Mouse (Mus musculus): ENCODE results near the gene Mgll. TPM values are rescaled to one million over a fixed set of nuclear protein-coding genes. Genes with fewer than 3 reads are reported as not detected.

Mgll gene
- total RNA-seq, 2 experiments from 2014 or later: 64.9 to 70.5 TPM

- intact Hi-C loops (cut with DNase I; ENCODE audit: low total_unique reads): no loop called here
- DNase-seq: peak; percentile 46
Measured at GRCm38 (mm10) chr6:88787496-88787895, 63.3 kb downstream of the Mgll start.

- no peak for DNase-seq
- intact Hi-C loops (cut with DNase I; ENCODE audit: low total_unique reads): no loop called here
Measured at GRCm38 (mm10) chr6:88788219-88788618, 64.0 kb downstream of the Mgll start.

DNA sequence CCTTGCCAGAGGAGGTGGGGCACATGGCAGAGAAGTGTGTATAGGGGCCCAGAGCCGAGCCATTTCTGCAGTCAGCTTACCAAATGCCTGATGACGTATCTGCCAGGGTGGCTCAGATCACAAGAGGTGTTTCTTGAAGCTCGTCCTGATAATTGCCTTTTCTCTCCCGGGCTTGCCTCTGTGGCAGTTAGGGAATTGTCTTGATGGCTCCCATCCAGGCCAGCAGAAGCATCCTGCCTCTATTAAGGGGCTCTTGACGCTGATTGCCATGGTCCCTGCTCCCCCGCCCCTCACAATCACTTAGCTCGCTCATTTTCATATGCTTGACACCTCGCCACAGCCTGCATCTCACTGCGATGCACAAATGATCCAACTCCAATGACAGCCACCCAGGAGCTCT is 67.1 kb downstream of the Mgll start:
- intact Hi-C loops (cut with DNase I; ENCODE audit: low total_unique reads): no loop called here
- DNase-seq: no peak

GRCm38 (mm10) chr6:88792147-88792691 is 68.0 kb downstream of the Mgll start:
- intact Hi-C loops (cut with DNase I; ENCODE audit: low total_unique reads): no loop called here
- no peak for DNase-seq

GRCm38 (mm10) chr6:88793243-88793642 is 69.0 kb downstream of the Mgll start:
- intact Hi-C loops (cut with DNase I; ENCODE audit: low total_unique reads): no loop called here
- DNase-seq: no peak

- DNase-seq: no peak
- intact Hi-C loops (cut with DNase I; ENCODE audit: low total_unique reads): no loop called here
Measured at GRCm38 (mm10) chr6:88793872-88794271, 69.7 kb downstream of the Mgll start.

- intact Hi-C loops (cut with DNase I; ENCODE audit: low total_unique reads): no loop called here
- no peak for DNase-seq
Measured at GRCm38 (mm10) chr6:88794561-88794971, 70.4 kb downstream of the Mgll start.

DNA sequence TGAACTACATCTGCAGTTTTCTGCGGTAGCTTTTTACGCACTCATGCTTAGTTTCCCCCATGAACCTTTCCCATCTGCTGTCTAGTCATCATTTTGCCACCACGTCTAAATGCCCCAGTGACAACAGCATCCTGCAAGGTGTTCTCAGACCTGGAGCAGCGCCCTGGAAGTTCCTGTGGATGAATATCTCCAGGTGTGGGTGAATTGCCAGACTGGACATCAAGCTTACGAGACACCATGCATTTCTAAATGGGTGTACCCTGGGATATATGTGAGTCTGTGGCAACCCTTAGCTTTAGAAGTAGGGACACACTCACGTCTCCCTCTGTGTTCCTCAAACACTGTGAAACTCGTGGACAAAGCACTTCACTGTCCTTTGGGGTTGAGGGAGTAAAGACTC is 76.0 kb downstream of the Mgll start:
- no peak for DNase-seq
- intact Hi-C loops (cut with DNase I; ENCODE audit: low total_unique reads): no loop called here

GRCm38 (mm10) chr6:88800735-88801134 is 76.5 kb downstream of the Mgll start:
- intact Hi-C loops (cut with DNase I; ENCODE audit: low total_unique reads): no loop called here
- DNase-seq: no peak

DNA sequence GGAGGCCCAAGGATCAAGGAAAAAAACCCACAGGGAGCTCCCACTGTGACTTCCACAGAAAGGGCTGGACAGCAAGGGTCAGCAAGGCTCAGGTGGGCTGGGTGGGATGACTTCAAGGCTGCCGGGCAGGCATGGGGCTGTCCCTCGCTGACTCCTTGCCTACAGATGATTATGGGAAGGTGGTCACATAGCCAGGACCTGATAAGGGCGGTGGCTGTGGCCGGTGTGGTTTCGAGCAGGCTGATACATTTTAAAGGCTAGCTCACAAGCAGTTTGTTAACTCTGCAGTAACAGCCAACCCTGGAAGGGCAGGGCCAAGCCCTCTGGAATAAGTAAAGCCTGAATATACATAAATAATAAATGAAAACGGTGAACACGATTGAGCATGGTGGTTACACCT is 78.8 kb downstream of the Mgll start:
- DNase-seq: no peak
- intact Hi-C loops (cut with DNase I; ENCODE audit: low total_unique reads): no loop called here

DNA sequence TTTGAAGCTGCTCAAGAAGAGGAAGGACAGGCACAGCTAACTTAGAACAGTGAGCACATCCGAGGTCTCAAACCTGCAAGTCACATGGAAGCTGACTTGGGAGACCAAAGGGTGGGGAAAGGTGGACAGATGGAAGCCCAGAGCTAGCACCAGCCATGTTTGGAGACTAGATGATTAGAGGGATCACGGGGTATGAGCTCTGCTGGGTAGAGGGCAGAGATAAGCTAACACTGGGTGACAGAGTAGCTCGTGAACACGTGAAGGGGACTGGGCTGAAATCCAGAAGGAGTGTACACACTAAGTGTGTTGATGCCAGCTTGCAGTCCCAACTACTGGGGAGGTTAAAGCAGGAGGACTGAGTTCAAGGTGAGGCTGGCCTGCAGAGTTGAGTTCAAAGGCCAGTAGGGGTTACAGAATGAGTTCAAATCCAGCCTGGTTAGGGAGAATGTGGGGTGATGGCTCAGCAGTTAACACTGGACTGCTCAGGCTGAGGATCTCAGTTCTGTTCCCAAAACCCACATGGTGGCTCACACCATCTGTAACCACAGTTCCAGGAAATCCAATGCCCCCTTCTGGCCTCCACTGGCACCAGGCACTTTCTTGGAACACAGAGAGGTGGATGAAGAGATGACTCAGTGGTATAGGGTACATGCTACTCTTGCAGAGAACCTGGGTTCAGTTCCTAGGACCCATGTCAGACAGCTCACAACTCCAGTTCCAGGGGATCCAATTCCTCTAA is 79.9 kb downstream of the Mgll start:
- intact Hi-C loops (cut with DNase I; ENCODE audit: low total_unique reads): no loop called here
- DNase-seq: no peak

DNA sequence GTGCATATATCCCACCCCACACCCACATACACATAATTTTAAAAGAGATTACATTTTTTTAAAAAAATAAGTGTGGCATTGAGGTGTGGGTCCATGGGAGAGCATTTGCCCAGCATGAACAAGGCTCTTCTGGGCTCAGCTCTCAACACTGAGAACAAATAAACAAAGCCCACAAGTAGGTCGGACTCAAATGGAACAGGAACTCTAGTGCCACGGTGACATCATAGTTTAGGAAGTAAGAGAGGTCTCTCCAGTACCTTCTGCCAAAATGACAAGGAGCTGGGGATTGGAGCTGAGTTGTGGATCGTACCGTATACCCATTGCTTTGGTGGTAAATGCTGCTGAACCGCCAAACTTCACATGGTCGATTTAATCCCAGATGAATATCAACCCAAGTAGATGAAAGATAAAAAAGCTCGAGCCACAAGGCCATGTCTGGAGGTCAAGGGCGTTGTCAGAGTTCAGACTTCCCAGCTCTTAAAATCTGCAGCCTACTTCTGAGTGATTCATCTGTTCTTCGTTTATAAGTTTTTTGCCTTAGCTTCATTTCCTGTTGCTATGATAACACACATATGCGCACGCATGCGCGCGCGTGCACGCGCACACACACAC is 80.9 kb downstream of the Mgll start:
- DNase-seq: no peak
- intact Hi-C loops (cut with DNase I; ENCODE audit: low total_unique reads): no loop called here

DNA sequence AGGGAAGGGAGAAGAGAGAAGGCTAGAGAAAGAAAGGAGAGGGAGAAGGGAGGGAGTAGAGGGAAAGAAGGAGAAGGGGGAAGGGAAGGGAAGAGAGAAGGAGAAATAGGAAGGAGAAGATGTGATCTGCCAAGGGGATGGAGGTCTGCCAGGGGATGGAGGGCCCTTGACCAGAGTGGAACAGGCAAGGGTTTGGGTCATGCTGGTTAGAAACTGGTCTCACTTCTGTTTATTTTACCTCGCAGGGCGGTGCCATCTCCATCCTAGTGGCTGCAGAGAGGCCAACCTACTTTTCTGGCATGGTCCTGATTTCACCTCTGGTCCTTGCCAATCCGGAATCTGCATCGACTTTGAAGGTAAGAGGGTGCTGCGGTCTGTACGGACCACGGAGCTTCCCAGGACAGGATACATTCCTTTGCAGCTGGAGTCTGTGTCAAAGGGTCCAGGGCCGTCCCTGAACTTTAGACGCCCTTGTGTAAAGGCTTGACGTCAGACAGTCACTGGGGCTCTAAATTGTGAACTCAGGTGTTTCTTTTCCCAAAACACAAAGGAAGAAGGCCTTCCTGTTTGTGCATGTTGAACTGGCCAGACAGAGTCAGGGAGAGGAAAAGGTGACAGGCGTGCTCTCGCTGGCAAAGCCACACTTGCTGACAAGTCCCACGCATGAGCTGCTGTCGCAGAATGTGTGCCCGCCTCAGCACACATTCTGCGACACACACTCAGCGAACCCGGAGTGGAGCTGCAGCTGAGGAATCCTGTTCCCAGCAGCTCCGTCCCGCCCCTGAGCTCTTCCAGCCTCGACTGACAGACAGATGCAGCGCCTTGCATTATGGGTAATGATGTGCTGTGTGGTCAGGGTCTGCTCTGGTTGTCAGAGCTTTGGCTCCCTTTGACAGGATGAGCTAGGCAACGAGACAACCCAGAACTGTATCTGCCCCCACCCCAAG is 85.2 kb downstream of the Mgll start:
- intact Hi-C loops (cut with DNase I; ENCODE audit: low total_unique reads): no loop called here
- DNase-seq: no peak

DNA sequence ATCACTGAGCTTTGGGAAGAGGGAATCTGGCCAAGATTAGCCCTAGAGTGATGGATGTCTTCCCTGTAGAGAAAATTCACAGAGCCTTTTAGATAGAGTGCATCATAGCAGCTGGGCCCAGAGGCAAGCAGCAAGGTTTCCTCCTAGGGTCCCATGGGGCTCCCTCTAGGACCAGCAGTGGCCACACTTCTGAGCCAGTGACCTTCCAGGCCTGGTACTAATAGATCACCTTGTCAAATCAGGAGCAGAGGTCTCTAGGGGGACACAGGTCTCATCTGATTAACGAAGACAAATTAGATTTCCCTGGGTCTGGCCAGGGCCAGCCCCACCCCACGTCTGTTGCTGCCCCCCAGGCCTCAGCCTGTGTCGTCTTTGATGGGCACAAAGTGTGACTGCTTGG is 86.1 kb downstream of the Mgll start:
- no peak for DNase-seq
- intact Hi-C loops (cut with DNase I; ENCODE audit: low total_unique reads): no loop called here

- intact Hi-C loops (cut with DNase I; ENCODE audit: low total_unique reads): no loop called here
- DNase-seq: no peak
Measured at GRCm38 (mm10) chr6:88811396-88811795, 87.2 kb downstream of the Mgll start.

DNA sequence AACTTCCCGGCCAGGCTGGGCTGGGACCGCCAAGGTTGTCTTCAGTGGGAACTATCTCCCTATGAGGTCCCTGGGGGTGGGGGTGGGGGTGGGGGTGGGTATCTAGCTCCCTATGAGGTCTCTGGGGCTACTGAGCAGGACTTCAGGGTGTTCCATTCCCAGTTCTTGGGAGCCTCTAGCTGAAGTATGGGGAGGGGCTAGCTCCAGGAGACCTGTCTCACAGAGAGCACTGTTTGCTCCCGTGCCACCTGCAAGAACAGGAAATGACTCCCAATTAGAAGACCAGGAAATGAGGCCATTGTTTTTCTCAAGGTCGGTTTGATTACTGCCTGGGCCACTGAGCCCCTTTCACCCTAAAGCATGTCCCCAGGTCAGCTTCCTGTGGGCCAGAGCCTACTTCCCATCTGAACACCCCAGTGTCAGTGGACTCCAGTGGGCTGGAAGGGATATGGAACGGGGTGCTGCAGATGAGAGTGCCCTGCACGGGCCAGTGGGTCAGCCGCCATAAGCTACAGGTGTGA is 87.7 kb downstream of the Mgll start:
- intact Hi-C loops (cut with DNase I; ENCODE audit: low total_unique reads): no loop called here
- DNase-seq: no peak

GRCm38 (mm10) chr6:88812886-88813285 is 88.7 kb downstream of the Mgll start:
- intact Hi-C loops (cut with DNase I; ENCODE audit: low total_unique reads): no loop called here
- DNase-seq: no peak

- no peak for DNase-seq
- intact Hi-C loops (cut with DNase I; ENCODE audit: low total_unique reads): no loop called here
Measured at GRCm38 (mm10) chr6:88813832-88814231, 89.6 kb downstream of the Mgll start.

- DNase-seq: no peak
- intact Hi-C loops (cut with DNase I; ENCODE audit: low total_unique reads): no loop called here
Measured at GRCm38 (mm10) chr6:88815036-88815435, 90.8 kb downstream of the Mgll start.

DNA sequence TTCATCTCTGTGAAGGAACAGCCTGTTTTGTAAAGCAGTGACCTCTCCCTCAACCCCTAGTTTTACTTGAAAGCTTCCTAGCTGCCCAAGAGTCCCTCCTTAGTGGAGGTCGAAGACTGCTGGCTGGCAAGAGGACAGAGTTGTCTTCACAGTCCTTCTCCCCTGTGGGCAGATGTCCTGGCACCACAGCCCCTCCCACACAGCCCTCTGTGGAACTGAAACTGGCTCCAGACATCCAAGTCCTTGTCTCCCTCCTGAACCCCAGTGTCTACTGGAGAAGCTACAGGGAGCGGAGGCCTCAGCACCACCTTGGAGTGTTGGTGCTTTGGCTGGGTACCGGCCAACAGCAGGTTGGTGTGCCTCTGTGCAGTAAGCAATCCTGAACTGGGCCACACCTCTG is 91.3 kb downstream of the Mgll start:
- intact Hi-C loops (cut with DNase I; ENCODE audit: low total_unique reads): no loop called here
- no peak for DNase-seq

Data from gastrocnemius, postnatal 14 days (tissue).